Mouse (Mus musculus): ENCODE measurements around the gene Srxn1. TPM values are rescaled to one million over a fixed set of nuclear protein-coding genes. Genes with fewer than 3 reads are reported as not detected.
"Not testable (repeated sequence)": the region's sequence is repeated elsewhere in the genome, so short reads cannot be mapped to it uniquely, and the experiment has no call there.

Srxn1 gene
- polyA plus RNA-seq (2012; rRNA removed), result 46.8 and 50.3 TPM in 2 replicates

DNA sequence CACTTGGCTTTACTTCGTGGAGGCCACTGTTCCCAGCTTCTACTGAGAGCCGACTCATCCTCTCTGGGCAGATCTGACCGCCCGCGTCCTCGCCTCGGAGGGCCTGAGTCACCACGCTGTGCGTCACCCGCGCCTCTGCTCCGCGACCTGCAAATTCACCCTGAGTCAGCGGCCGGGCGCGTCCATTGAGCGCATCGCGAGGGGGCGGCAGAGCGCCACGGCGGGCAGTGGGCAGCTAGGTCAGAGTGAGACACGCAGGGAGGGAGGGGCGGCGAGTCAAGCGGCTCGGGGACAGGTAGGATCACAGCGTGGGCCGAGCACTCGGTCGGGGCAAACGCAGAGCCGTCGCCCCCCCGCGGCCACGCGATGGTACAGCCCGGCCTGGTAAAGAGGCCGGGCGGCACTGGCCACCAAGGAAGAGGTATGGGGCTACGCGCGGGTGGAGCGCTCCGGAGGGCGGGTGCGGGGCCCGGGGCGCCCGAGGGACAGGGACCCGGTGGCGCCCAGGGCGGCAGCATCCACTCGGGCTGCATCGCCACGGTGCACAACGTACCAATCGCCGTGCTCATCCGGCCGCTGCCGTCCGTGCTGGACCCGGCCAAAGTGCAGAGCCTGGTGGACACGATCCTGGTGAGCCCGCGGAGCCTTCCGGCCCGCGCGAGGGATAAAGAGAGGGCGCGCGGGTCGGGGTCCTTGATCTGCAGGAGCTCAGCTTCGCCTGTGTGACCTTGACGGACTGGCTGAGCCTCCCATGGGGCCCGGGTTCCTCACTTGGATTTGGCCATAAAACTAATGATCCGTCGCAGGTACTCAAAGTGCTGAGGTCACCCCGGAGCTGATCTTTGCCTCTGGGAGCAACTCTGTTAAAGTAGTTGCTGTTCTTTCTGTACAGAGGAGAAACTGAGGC, at the start of gene Srxn1:
TSS of gene Srxn1 (plus strand) at position 199 of the 907 bp plus-strand sequence.
- H3K4me1 ChIP-seq (replicated peaks; ENCODE audit: control insufficient read depth, insufficient read depth, low read length), result no peaks in the 10 kb centered on the region
- no peaks in the 10 kb centered on the region for H3K36me3 ChIP-seq (ENCODE audit: control insufficient read depth, insufficient read depth, low read length)
- H3K4me3 ChIP-seq (ENCODE audit: control insufficient read depth, insufficient read depth, low read length), result peak within 1 kb of the TSS; percentile 11
- no peak for TF ChIP-seq POLR2A (IDR thresholded peaks at IDR 0.05; ENCODE audit: control insufficient read depth, extremely low read depth, insufficient read depth, low read length, poor library complexity)
- no peak for TF ChIP-seq CTCF (IDR thresholded peaks at IDR 0.05; ENCODE audit: borderline replicate concordance, control insufficient read depth, extremely low read depth, insufficient read depth, low read length, poor library complexity)
- H3K27ac ChIP-seq (ENCODE audit: control insufficient read depth, insufficient read depth, low read length), result no peak within 1 kb of the TSS
- peaks cover 3% of the 10 kb centered on the region; the same call in 1 of the 2 replicates for H3K27me3 ChIP-seq (ENCODE audit: control insufficient read depth, insufficient read depth, low read length)
- 3% methylated on average over 80 of the region's 84 CpGs for WGBS
- peak; percentile 39 for DNase-seq

- no peaks in the 10 kb centered on the region for H3K36me3 ChIP-seq (ENCODE audit: control insufficient read depth, insufficient read depth, low read length)
- 84% methylated on average over 22 of the region's 22 CpGs for WGBS
- H3K4me1 ChIP-seq (replicated peaks; ENCODE audit: control insufficient read depth, insufficient read depth, low read length), result no peaks in the 10 kb centered on the region
- H3K4me3 ChIP-seq (ENCODE audit: control insufficient read depth, insufficient read depth, low read length), result no peak overlapping the region
- peaks cover 3% of the 10 kb centered on the region; the same call in 1 of the 2 replicates for H3K27me3 ChIP-seq (ENCODE audit: control insufficient read depth, insufficient read depth, low read length)
- TF ChIP-seq CTCF (IDR thresholded peaks at IDR 0.05; ENCODE audit: borderline replicate concordance, control insufficient read depth, extremely low read depth, insufficient read depth, low read length, poor library complexity) (no peak), POLR2A (IDR thresholded peaks at IDR 0.05; ENCODE audit: control insufficient read depth, extremely low read depth, insufficient read depth, low read length, poor library complexity) (no peak)
- no peak overlapping the region for H3K27ac ChIP-seq (ENCODE audit: control insufficient read depth, insufficient read depth, low read length)
- DNase-seq, result no peak
Observed at GRCm38 (mm10) chr2:152056368-152057251, 48.7 kb upstream of the Srxn1 start.

DNA sequence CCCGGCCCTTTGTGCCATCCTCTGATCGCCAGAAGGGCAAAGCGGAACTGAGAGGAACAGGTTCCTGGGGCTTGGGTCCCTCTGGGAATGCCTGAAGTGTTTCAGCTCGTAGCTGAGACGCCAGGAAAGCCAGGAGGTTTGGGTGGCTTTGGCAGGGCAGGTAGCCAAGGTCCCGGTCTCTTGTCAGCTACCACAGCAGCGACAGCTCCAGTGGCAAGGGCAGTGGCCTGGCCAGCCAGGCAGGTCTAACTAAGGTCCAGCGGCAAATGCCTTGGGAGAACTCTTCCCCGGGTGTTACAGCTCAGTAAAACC, 48.1 kb upstream of the Srxn1 start:
- DNase-seq, result no peak
- Histone ChIP-seq H3K4me3 (ENCODE audit: control insufficient read depth, insufficient read depth, low read length) (no peak overlapping the region), H3K4me1 (replicated peaks; ENCODE audit: control insufficient read depth, insufficient read depth, low read length) (no peaks in the 10 kb centered on the region), H3K36me3 (ENCODE audit: control insufficient read depth, insufficient read depth, low read length) (no peaks in the 10 kb centered on the region), H3K27ac (ENCODE audit: control insufficient read depth, insufficient read depth, low read length) (no peak overlapping the region), H3K27me3 (ENCODE audit: control insufficient read depth, insufficient read depth, low read length) (peaks cover 3% of the 10 kb centered on the region; the same call in 1 of the 2 replicates)
- 80% methylated on average over 9 of the region's 9 CpGs for WGBS
- TF ChIP-seq CTCF (IDR thresholded peaks at IDR 0.05; ENCODE audit: borderline replicate concordance, control insufficient read depth, extremely low read depth, insufficient read depth, low read length, poor library complexity) (no peak), POLR2A (IDR thresholded peaks at IDR 0.05; ENCODE audit: control insufficient read depth, extremely low read depth, insufficient read depth, low read length, poor library complexity) (no peak)

GRCm38 (mm10) chr2:152062817-152063216, 42.5 kb upstream of the Srxn1 start:
- not testable (repeated sequence) for H3K4me3 ChIP-seq (ENCODE audit: control insufficient read depth, insufficient read depth, low read length); DNase-seq; H3K27me3 ChIP-seq (ENCODE audit: control insufficient read depth, insufficient read depth, low read length); H3K4me1 ChIP-seq (replicated peaks; ENCODE audit: control insufficient read depth, insufficient read depth, low read length); H3K27ac ChIP-seq (ENCODE audit: control insufficient read depth, insufficient read depth, low read length); H3K36me3 ChIP-seq (ENCODE audit: control insufficient read depth, insufficient read depth, low read length)
- WGBS, result 90% methylated on average over 3 of the region's 3 CpGs

GRCm38 (mm10) chr2:152068660-152069433, 36.5 kb upstream of the Srxn1 start:
- H3K27me3 ChIP-seq (ENCODE audit: control insufficient read depth, insufficient read depth, low read length), result no peaks in the 10 kb centered on the region
- no peak for DNase-seq
- no peaks in the 10 kb centered on the region for H3K36me3 ChIP-seq (ENCODE audit: control insufficient read depth, insufficient read depth, low read length)
- 70% methylated on average over 11 of the region's 11 CpGs for WGBS
- no peaks in the 10 kb centered on the region for H3K4me1 ChIP-seq (replicated peaks; ENCODE audit: control insufficient read depth, insufficient read depth, low read length)
- TF ChIP-seq POLR2A (IDR thresholded peaks at IDR 0.05; ENCODE audit: control insufficient read depth, extremely low read depth, insufficient read depth, low read length, poor library complexity) (no peak), CTCF (IDR thresholded peaks at IDR 0.05; ENCODE audit: borderline replicate concordance, control insufficient read depth, extremely low read depth, insufficient read depth, low read length, poor library complexity) (no peak)
- no peak overlapping the region for H3K27ac ChIP-seq (ENCODE audit: control insufficient read depth, insufficient read depth, low read length)
- H3K4me3 ChIP-seq (ENCODE audit: control insufficient read depth, insufficient read depth, low read length), result no peak overlapping the region

DNA sequence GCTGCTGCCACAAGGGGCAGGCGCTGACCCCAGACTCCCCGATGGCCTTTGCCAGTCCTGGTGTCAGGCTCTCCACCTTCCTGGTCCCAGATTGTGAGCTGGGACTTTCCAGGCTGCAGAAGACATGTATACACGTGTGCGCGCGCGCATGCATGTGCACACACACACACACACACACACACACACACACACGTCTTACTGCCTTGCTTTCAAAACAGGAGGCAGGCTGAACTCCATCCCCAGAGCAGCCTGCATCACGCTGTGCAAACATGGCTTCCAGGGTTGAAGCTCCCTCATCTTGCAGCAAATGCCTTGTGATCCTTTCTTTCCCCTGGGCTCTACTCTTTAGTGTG, 35.9 kb upstream of the Srxn1 start:
- Histone ChIP-seq H3K4me1 (replicated peaks; ENCODE audit: control insufficient read depth, insufficient read depth, low read length) (no peaks in the 10 kb centered on the region), H3K36me3 (ENCODE audit: control insufficient read depth, insufficient read depth, low read length) (no peaks in the 10 kb centered on the region), H3K27ac (ENCODE audit: control insufficient read depth, insufficient read depth, low read length) (no peak overlapping the region), H3K4me3 (ENCODE audit: control insufficient read depth, insufficient read depth, low read length) (no peak overlapping the region), H3K27me3 (ENCODE audit: control insufficient read depth, insufficient read depth, low read length) (no peaks in the 10 kb centered on the region)
- DNase-seq, result no peak
- 81% methylated on average over 9 of the region's 9 CpGs for WGBS
- no peak for TF ChIP-seq CTCF (IDR thresholded peaks at IDR 0.05; ENCODE audit: borderline replicate concordance, control insufficient read depth, extremely low read depth, insufficient read depth, low read length, poor library complexity)
- TF ChIP-seq POLR2A (IDR thresholded peaks at IDR 0.05; ENCODE audit: control insufficient read depth, extremely low read depth, insufficient read depth, low read length, poor library complexity), result no peak

Data from thymus, adult 2 months (tissue).